Mouse (Mus musculus) lung, embryonic 16.5 days (tissue): ENCODE measurements around the gene Med24. TPM values are rescaled to one million over a fixed set of nuclear protein-coding genes. Genes with fewer than 3 reads are reported as not detected.
A peak's percentile ranks its signal among the peaks of the same experiment; 100 is the strongest.

Experiments
- ATAC-seq: fragments of 200-750 bp; cut with Nextera tagmentation; 2 replicates; pipeline ENCODE4 v1.8.0; 2017; ENCODE audit warnings: low read depth, mild to moderate bottlenecking, moderate library complexity
- H3K27ac ChIP-seq: fragments of 300-500 bp; sonication (generic); 2 replicates; pipeline ENCODE4 v1.5.1; 2014; ENCODE audit warnings: mild to moderate bottlenecking, control low read depth, low read length
- H3K27me3 ChIP-seq: fragments of 300-500 bp; sonication (generic); 2 replicates; pipeline ENCODE4 v1.6.1; 2014; ENCODE audit warnings: low read depth, low read length, mixed read lengths; ENCODE audit not compliant: control insufficient read depth, insufficient read depth
- H3K36me3 ChIP-seq: fragments of 300-500 bp; sonication (generic); 2 replicates; pipeline ENCODE4 v1.6.1; 2014; ENCODE audit warnings: low read length; ENCODE audit not compliant: control insufficient read depth, insufficient read depth
- H3K4me1 ChIP-seq: fragments of 300-500 bp; sonication (generic); replicated peaks from 2 replicates; pipeline ENCODE4 v1.6.1; 2014; ENCODE audit warnings: low read length, mixed read lengths; ENCODE audit not compliant: control insufficient read depth, insufficient read depth
- H3K4me2 ChIP-seq: fragments of 300-500 bp; sonication (generic); 2 replicates; pipeline ENCODE4 v1.6.1; 2014; ENCODE audit warnings: low read depth, low read length, control low read depth
- H3K4me3 ChIP-seq: fragments of 300-500 bp; sonication (generic); 2 replicates; pipeline ENCODE4 v1.5.1; 2014; ENCODE audit warnings: mild to moderate bottlenecking, low read length, control low read depth
- H3K9ac ChIP-seq: fragments of 300-500 bp; sonication (generic); 2 replicates; pipeline ENCODE4 v1.6.1; 2014; ENCODE audit warnings: low read length, control low read depth
- H3K9me3 ChIP-seq: fragments of 300-500 bp; sonication (generic); 2 replicates; pipeline ENCODE4 v1.6.1; 2016; ENCODE audit warnings: low read length; ENCODE audit not compliant: control insufficient read depth
- WGBS: fragments of 180-500 bp; shearing (Covaris S2); extraction: QIAGEN DNeasy Blood & Tissue Kit; methylation state at CpG from one replicate; pipeline ENCODE4 v1.1.7; 2014; 5-methylcytosine and 5-hydroxymethylcytosine counted together
- polyA plus RNA-seq: library from polyadenylated mRNA; unstranded; fragments of >200 nt; fragmentation: Nextera tagmentation; extraction: Ambion mirVana; gene quantifications from 2 replicates; pipeline ENCODE4 v1.2.1, GENCODE M21; 2015

Med24 gene
- polyA plus RNA-seq, 1 experiment from 2014 or later: 57.8 TPM

DNA sequence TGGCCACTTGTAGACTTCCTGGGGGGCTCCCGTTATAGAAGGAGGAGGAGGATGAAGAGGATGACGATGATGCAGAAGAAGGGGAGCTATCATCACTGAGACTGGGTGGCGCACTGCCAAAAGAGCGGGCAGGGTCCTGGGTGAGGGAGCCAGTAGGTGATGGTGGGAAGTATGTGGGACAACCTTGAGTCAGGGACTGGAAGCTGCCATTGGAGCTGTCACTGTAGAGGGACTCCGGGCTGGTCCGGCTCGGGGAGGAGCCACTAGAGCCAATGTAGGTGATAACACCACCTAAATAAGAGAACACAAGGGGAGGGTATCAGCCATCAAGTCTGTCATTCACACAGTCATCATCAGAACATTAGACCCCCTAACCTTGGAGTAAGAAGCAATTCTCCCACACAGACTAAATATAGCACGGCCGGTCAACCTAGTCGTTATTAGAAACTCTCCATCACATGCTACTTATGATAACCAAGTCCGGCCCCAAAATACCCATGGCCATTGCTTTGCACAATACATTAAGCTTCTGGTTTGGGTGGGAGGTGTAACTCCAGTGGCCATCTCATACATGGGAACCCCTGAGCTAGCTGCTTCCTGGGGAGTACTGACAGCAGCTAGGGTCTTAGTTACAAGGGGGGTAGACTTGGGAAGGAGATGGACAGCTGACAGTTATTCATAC is 42.8 kb upstream of the Med24 start:
- H3K27ac ChIP-seq: peak overlapping the region; percentile 88
- H3K36me3 ChIP-seq: peaks cover 6% of the 10 kb centered on the region; the same call in 1 of the 2 replicates
- H3K4me2 ChIP-seq: no peak overlapping the region
- H3K4me1 ChIP-seq: peaks cover 67% of the 10 kb centered on the region
- H3K27me3 ChIP-seq: no peaks in the 10 kb centered on the region
- H3K4me3 ChIP-seq: no peak overlapping the region
- H3K9ac ChIP-seq: 0 out of 2 replicates have a peak overlapping the region, but pooled peaks have one; percentile 1
- H3K9me3 ChIP-seq: no peaks in the 10 kb centered on the region
- 70% methylated on average over 11 of the region's 11 CpGs for WGBS
- no peak for ATAC-seq

GRCm38 (mm10) chr11:98771131-98771530 is 41.9 kb upstream of the Med24 start:
- Histone ChIP-seq H3K27me3 (no peaks in the 10 kb centered on the region), H3K36me3 (peaks cover 6% of the 10 kb centered on the region; the same call in 1 of the 2 replicates), H3K4me2 (no peak overlapping the region), H3K9me3 (no peaks in the 10 kb centered on the region), H3K9ac (no peak overlapping the region), H3K4me3 (no peak overlapping the region), H3K27ac (no peak overlapping the region), H3K4me1 (peaks cover 66% of the 10 kb centered on the region)
- WGBS: 84% methylated on average over 18 of the region's 18 CpGs
- ATAC-seq: no peak

- whole genome bisulfite sequencing: 84% methylated on average over 26 of the region's 26 CpGs
- H3K9me3 ChIP-seq: no peaks in the 10 kb centered on the region
- no peaks in the 10 kb centered on the region for H3K27me3 ChIP-seq
- peaks cover 67% of the 10 kb centered on the region for H3K4me1 ChIP-seq
- no peak overlapping the region for H3K4me2 ChIP-seq
- H3K36me3 ChIP-seq: peaks cover 6% of the 10 kb centered on the region; the same call in 1 of the 2 replicates
- no peak for ATAC-seq
- H3K9ac ChIP-seq: no peak overlapping the region
- no peak overlapping the region for H3K27ac ChIP-seq
- H3K4me3 ChIP-seq: no peak overlapping the region
Observed at GRCm38 (mm10) chr11:98770096-98770975, 41.1 kb upstream of the Med24 start.

DNA sequence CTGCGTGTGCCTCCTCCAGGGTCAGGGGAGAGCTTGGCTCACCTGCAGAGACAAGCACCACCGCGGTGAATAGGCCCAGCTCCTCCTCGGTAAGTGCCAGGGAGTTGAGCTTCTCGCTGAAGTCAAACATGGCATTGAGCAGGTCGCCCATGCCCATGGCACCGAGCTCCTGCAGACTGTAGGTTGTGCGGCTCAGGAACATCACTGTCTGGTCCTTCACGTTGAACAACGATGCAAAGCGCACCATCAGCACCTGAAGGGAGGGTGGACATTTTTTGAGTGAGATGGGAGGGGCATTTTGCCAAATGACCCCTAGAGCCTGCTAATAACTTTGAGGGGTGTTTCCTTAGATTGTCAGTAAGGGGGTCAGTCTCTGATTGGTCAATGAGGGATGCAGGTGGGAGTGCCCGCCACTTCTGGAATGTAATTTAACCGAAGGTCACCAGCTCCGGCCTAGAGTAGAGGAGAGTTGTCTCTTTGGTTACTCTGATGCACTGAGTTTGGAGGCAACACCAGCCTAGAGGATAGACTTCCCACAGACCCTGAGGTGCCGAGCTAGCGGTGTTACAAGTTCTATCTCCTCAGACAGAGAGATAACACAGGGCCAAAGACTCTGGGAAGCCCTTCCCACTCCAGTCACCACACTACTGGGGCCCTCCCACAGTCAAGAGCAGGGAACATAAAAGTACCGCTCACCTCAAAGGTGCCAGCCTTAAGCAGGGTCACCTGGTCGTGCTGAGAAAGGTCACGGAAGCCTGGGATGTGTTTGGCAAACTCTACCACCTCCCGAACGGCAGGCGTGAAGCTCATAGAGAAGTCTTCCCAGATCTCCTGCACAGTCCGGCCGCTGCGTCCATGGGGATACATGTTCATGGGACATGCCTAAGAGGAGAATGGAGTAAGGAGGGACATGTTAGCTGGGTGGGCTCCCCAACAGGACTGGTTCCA is 40.0 kb upstream of the Med24 start:
- Histone ChIP-seq H3K4me1 (peaks cover 64% of the 10 kb centered on the region), H3K9ac (no peak overlapping the region), H3K4me2 (no peak overlapping the region), H3K9me3 (no peaks in the 10 kb centered on the region), H3K4me3 (no peak overlapping the region), H3K27ac (peak overlapping the region; percentile 60; the same call in 1 of the 2 replicates), H3K27me3 (no peaks in the 10 kb centered on the region), H3K36me3 (peaks cover 10% of the 10 kb centered on the region; the same call in 1 of the 2 replicates)
- ATAC-seq: no peak
- WGBS: 78% methylated on average over 25 of the region's 25 CpGs

- peaks cover 14% of the 10 kb centered on the region; the same call in 1 of the 2 replicates for H3K36me3 ChIP-seq
- peak overlapping the region; percentile 6 for H3K4me3 ChIP-seq
- peak overlapping the region; percentile 60 for H3K27ac ChIP-seq
- no peaks in the 10 kb centered on the region for H3K27me3 ChIP-seq
- peak overlapping the region; percentile 35 for H3K4me2 ChIP-seq
- H3K9ac ChIP-seq: peak overlapping the region; percentile 50
- H3K4me1 ChIP-seq: peaks cover 65% of the 10 kb centered on the region
- H3K9me3 ChIP-seq: no peaks in the 10 kb centered on the region
- ATAC-seq: peak; percentile 3; the same call in 1 of the 2 replicates
- WGBS: 12% methylated on average over 33 of the region's 39 CpGs
Observed at GRCm38 (mm10) chr11:98768127-98769006, 39.1 kb upstream of the Med24 start.

GRCm38 (mm10) chr11:98767713-98768112 is 38.5 kb upstream of the Med24 start:
- H3K4me1 ChIP-seq: peaks cover 63% of the 10 kb centered on the region
- peaks cover 14% of the 10 kb centered on the region; the same call in 1 of the 2 replicates for H3K36me3 ChIP-seq
- H3K4me3 ChIP-seq: no peak overlapping the region; the same call in 1 of the 2 replicates
- no peak for ATAC-seq
- peak overlapping the region; percentile 60 for H3K27ac ChIP-seq
- H3K27me3 ChIP-seq: no peaks in the 10 kb centered on the region
- WGBS: 17% methylated on average over 4 of the region's 4 CpGs
- no peaks in the 10 kb centered on the region for H3K9me3 ChIP-seq
- H3K9ac ChIP-seq: peak overlapping the region; percentile 50; the same call in 1 of the 2 replicates
- peak overlapping the region; percentile 35 for H3K4me2 ChIP-seq

DNA sequence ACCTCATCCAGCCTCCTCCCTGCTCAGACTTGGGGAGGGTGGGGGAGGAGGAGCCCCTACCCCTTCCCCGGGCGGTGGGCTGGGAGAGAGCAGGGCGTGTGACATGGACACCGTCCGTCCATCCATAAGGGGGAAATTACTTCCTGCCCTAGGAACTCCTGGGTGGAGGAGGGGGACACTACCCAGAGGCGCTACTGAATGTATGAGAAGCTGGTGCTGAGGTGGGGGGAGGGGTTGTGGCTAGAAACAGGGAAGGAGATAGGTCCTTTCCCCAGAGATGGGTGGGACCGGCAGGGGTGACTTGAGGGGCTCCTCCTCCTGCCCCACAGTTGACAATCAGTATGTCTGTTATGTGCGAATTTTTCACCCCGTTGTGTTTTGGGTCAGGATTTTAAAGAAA is 38.0 kb upstream of the Med24 start:
- Histone ChIP-seq H3K9me3 (no peaks in the 10 kb centered on the region), H3K9ac (peak overlapping the region; percentile 19; the same call in 1 of the 2 replicates), H3K4me1 (peaks cover 63% of the 10 kb centered on the region), H3K4me2 (no peak overlapping the region), H3K27ac (0 out of 2 replicates have a peak overlapping the region, but pooled peaks have one; percentile 16), H3K4me3 (no peak overlapping the region), H3K27me3 (no peaks in the 10 kb centered on the region), H3K36me3 (peaks cover 14% of the 10 kb centered on the region; the same call in 1 of the 2 replicates)
- WGBS: 9% methylated on average over 9 of the region's 9 CpGs
- no peak for ATAC-seq

DNA sequence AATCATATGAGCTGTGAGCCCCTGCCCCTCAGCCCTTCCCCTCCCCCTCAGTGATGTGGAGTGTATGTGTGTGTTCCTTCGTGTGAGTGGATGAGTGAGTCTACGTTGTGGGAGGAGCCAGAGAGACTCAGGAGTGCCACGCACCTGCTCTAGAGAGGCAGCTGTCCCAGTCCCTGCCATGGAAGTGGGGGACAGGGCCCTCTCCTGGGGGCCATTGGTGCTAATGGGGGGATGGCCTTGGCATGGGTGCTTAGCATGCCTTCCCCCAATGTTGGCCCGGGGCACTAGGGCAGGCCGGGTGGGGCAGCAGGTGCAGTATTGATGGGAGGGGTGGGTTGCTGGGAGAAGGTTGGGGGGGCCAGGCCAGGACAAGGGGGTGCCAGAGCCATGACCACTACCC is 37.6 kb upstream of the Med24 start:
- peaks cover 14% of the 10 kb centered on the region; the same call in 1 of the 2 replicates for H3K36me3 ChIP-seq
- peak overlapping the region; percentile 15 for H3K27ac ChIP-seq
- no peak overlapping the region for H3K4me2 ChIP-seq
- peaks cover 58% of the 10 kb centered on the region for H3K4me1 ChIP-seq
- no peak overlapping the region for H3K4me3 ChIP-seq
- WGBS: 32% methylated on average over 5 of the region's 5 CpGs
- peak overlapping the region; percentile 19; the same call in 1 of the 2 replicates for H3K9ac ChIP-seq
- ATAC-seq: peak; percentile 10; the same call in 1 of the 2 replicates
- no peaks in the 10 kb centered on the region for H3K27me3 ChIP-seq
- no peaks in the 10 kb centered on the region for H3K9me3 ChIP-seq
